18 mouse cellular contexts compared by ENCODE assay signal in genomic region chr3:103465132-103465690, GRCm38 (mm10).
DNase-seq lines count a peak whose midpoint lies in the region; ATAC-seq lines count a peak whose summit lies in the region.
"Had no signal": no experiment of that assay in that cellular context is flagged by ENCODE, and none has a peak within 500 bp of the region (broad histone marks: within the 10 kb centered on the region; RNA-seq: fewer than 3 reads in every experiment).

No protein-coding gene starts in this region.

- no peak overlapping the region for H3K4me3 ChIP-seq in lung, embryonic 15.5 days
- H3K4me3 ChIP-seq: forebrain, embryonic 15.5 days; heart, embryonic 12.5 days; limb, embryonic 12.5 days had no signal

- peak; percentile 18 for DNase-seq in embryo, embryonic 9.5 days (ENCODE audit: extremely low spot score)
- DNase-seq in embryo, embryonic 11 days: no peak
- no peak for DNase-seq in lung, postnatal 14 days
- peak; percentile 42 for DNase-seq in kidney, adult 18-20 months
- DNase-seq in kidney, postnatal 25 days: peak; percentile 49 to 68
- no peak for DNase-seq in gastrocnemius, postnatal 4 days (ENCODE audit: low spot score in 2 of 2)
- DNase-seq: adrenal gland, adult 2 months; cerebellum, postnatal 10 days; gastrocnemius, postnatal 36 days; layer of hippocampus, adult 9-11 months had no signal

- no peaks in the 10 kb centered on the region for H3K27me3 ChIP-seq in lung, embryonic 15.5 days
- H3K27me3 ChIP-seq: forebrain, embryonic 15.5 days; heart, embryonic 12.5 days; limb, embryonic 12.5 days had no signal

- H3K9ac ChIP-seq in lung, embryonic 15.5 days: no peak overlapping the region
- H3K9ac ChIP-seq: forebrain, embryonic 15.5 days; heart, embryonic 12.5 days; limb, embryonic 12.5 days had no signal

- 32% methylated on average over 7 of the region's 7 CpGs for WGBS in lung, embryonic 15.5 days

- no peak; the same call in 1 of the 2 replicates for ATAC-seq in lung, embryonic 15.5 days (ENCODE audit: borderline replicate concordance, extremely low read depth, low FRiP score, low TSS enrichment)
- no peak for ATAC-seq in erythroid progenitor cell, adult 5-6 weeks (replicated peaks; ENCODE audit: low FRiP score, poor library complexity, severe bottlenecking)
- ATAC-seq: hindbrain, embryonic 16.5 days; midbrain, embryonic 16.5 days had no signal

- H3K27ac ChIP-seq in lung, embryonic 15.5 days: peak overlapping the region; percentile 45; the same call in 1 of the 2 replicates
- H3K27ac ChIP-seq: forebrain, embryonic 15.5 days; kidney, postnatal 0 days; limb, embryonic 12.5 days had no signal

- no peaks in the 10 kb centered on the region for H3K36me3 ChIP-seq in lung, embryonic 15.5 days
- H3K36me3 ChIP-seq: forebrain, embryonic 15.5 days; heart, embryonic 12.5 days; limb, embryonic 12.5 days had no signal

- H3K4me2 ChIP-seq in lung, embryonic 15.5 days: no peak overlapping the region
- H3K4me2 ChIP-seq: forebrain, embryonic 15.5 days; heart, embryonic 12.5 days; limb, embryonic 12.5 days had no signal

- H3K9me3 ChIP-seq in lung, embryonic 15.5 days: no peaks in the 10 kb centered on the region
- H3K9me3 ChIP-seq: forebrain, embryonic 15.5 days; heart, embryonic 12.5 days; limb, embryonic 12.5 days had no signal

- peaks cover 38% of the 10 kb centered on the region for H3K4me1 ChIP-seq in lung, embryonic 15.5 days
- H3K4me1 ChIP-seq: heart, embryonic 12.5 days had no signal

Comparison
In these comparisons a context has a peak if more than half of its experiments do, and no peak if none do; other contexts are left out.
1. DNase-seq: peak in embryo, embryonic 9.5 days (single experiment), kidney, adult 18-20 months (single experiment) and kidney, postnatal 25 days (2 of 2); none in embryo, embryonic 11 days (single experiment), lung, postnatal 14 days (single experiment) and gastrocnemius, postnatal 4 days (0 of 2).